Mouse (Mus musculus) heart, adult 8-10 months (tissue): ENCODE measurements around the gene Fnbp1l. TPM values are rescaled to one million over a fixed set of nuclear protein-coding genes. Genes with fewer than 3 reads are reported as not detected.

Source experiments
- DNase-seq: peaks from one replicate; pipeline ENCODE4 v3.0.0; 2022; ENCODE audit warnings: low spot score
- total RNA-seq, 4 experiments: library from RNA; stranded (reverse); gene quantifications; 2 replicates each; pipeline ENCODE4 v1.2.4; 2022

Fnbp1l gene
- total RNA-seq, 4 experiments from 2014 or later = 11.9 to 15.8 (median 14.3) TPM

DNA sequence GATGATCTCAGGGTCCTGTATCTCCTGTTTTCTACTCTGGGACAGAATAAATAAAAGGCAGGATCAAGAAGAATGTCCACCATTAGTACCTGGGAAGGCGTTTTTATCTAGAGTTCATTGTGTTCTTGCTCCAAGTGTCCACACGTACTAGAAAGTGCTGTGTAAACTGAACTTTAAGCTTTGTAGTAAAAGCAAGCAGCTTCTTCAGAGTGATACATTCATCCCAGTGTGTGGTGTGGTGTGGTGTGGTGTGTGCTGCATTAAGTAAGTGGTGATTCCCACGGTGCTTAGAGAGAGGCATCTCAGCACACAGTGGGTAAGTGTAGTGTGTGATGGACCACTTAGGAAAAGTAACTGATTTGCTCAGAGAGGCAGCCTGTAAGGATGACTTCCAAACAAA lies 91.0 kb downstream of the Fnbp1l start:
- no peak for DNase-seq

DNA sequence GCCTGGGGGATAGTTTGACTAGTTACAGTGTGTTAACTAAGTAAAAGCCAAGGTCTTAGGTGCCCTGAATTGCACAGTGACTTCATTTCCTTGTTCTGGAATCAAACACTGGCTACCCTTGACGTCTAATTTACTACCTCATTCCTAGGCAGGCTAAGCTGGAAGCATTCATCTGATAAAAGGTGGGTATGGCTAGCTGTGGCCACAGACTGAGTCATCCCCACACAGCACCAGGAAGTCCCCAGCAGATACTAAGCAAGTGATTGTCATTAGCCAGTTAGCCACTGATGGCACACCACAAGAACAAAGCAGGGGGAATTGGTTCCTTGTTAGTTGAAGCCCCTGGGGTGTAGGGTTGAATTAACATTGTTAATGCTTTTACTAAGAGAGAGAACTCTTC lies 98.2 kb downstream of the Fnbp1l start:
- DNase-seq = no peak

DNA sequence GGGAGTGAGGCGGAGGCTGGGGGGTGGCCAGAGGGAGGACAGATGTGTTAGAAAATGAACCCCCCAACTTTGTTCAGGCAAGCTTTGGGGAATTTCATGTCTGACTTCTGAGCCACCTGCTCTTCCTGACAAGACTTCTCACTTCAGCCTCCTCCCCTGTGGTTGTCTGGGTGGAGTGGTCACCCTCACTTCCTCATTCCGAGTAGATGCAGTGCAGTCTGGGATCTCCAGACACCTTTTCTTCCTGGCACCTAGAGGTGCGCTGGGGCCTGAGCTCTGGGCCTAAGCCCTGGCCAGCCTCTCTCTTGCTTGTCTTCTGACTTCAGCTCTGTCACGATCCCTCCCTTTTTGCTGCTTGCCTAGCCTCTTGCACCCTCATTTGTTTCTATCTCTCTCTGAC lies 98.6 kb downstream of the Fnbp1l start:
- DNase-seq = no peak

DNA sequence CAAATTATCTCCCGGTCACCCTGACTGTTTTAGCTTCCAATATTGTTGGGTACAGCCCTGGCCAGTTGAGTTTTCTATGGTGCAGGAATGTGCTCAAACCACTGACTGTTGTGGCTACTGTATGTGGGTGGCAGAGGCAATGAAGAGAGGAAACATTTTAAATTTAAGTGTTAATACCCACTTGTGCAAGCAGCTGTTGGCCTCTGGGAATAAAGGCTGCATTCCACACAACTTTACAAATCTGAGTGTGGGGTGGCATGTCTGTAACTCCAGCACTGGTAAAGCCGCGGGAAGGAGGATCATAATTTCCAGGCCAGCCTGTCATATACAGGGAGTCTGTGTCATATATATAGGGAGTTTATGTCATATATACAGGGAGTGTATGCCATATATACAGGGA lies 99.2 kb downstream of the Fnbp1l start:
- no peak for DNase-seq

DNA sequence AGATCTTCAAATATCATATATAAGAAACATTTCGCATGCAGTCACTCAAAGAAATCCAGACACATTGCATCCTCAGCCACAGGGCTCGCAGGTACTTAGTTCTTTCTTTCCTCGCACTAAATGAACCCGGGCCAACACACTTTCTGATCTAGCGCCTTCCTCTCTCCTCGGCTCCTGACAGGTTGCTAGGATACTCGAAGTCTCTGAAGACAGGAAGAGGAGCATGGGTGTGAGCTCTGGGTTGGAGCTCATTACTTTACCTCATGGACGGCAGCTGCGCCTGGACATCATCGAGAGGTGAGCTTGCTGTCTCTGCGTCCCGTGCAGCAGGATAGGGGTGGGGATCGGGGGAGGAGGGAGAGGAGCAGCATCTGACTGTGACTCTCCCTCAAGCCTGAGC lies 100.4 kb downstream of the Fnbp1l start:
- no peak for DNase-seq

DNA sequence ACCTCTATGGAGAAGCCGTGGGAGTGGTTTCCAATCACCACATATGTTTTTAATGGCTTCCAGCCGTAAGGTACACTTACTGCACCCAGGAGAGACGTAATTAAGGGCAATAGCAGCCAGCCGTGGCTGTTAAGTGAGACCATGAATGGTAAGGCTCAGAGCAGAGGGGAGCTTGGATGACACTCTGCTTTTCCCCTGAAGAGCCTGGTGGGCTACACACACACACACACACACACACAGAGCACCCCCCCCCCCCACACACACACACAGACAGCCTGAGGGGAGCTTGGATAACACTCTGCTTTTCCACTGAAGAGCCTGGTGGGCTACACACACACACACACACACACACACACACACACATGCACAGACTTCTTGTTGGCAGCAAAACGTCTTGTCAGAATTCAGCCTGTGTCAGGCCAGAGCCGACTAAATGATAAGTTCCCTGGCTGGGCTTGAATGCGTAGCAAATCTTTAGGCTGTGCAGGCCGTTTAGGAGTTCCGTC lies 101.2 kb downstream of the Fnbp1l start:
- DNase-seq = no peak

DNA sequence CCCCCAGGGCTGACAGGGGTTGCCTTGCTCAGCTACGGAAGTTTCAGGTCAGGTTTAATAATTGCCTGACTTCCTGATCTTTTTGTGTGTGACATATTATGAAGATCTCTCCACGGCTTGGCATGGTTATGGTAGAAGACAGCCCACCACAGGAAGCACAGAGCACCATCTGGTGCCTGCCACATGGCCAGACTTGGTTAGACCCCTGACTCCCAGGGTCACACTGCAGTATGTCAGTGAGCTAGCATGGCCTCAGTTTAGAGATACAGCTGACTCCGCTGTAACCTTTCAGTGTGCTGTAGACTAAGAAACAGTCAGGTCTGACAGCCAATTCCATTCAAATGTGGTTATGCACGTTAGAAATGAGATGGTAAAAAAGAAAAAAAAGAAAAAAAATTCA lies 101.8 kb downstream of the Fnbp1l start:
- DNase-seq = no peak

DNA sequence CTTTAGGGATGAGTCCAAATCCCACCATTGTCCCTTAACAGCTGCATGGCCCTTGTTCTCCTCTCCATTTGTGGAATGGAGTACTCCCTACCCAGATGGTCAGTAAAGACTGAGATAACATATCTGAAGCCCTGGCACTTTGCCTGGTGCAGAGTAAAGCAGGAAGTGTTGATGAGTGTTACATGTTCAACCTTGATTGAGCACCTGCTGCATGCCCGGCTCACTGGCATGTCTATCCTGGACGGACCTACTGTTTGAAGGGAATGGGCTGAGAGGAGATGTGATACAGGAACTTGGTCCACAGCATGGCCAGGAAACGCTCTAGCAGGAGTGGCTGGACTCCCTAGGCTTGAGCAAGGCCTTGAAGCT lies 103.2 kb downstream of the Fnbp1l start:
- no peak for DNase-seq

DNA sequence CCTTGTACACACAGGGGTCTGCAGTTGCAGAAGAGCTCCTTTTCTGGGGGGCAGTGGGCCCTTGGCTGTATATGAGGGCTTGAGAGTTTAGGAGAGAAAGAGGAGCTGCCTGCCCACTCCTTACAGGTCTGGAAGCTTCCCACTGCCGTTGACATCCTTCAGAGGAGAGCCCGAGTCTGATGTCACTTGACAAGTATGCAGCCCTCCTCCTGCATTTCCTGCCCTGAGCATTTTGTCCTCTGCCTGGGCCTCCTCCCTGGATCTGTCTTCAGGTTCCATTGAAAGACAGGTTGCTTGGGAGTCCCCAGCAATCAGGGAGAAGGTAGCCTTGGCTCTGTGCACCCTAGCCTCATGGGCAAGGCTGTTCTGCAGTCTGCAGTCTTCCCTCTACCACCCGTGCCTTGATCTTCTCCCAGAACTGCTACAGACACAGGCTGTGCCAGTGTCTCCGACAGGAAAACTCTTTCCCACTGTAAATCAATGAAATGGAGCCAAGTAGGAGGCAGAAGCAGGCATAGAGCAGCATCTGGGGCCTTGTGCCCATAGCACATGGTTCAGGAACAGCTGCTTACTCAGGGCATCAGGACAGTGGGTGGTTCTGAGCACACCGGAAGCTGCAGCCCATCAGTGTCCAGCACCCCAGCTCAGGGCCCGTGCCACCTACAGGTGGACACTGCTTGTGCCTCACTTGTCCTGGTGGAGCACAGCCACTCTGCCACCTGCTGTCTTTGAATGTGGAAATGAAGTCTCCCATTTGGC lies 103.8 kb downstream of the Fnbp1l start:
- no peak for DNase-seq

DNA sequence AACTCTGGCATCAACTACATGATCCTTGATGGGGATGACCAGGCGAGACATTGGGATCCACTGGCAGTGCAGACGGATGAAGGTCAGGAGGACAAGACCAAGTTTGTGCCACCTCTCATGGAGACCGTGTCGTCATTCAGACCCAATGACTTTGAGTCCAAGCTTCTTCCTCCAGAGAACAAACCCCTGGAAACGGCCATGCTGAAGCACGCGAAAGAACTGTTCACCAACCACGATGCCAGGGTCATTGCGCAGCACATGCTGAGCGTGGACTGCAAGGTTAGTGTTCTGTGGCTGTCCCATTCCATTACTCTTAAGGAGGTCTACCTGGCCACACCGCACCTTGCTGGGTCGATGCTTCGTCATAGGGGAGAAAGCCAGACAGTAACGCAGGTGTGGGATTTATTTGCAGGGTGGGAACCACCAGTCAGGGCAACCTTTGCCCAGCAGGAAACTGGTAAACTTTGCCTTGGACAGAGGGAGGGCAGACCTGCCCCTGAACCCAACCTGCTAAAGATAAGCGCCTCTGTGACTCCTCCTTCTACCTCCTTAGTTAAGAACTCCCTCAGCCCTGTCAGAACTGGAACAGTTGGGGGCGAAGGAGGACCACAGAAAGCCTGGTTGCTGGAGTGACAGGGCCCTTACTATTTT lies 106.7 kb downstream of the Fnbp1l start:
- no peak for DNase-seq

DNA sequence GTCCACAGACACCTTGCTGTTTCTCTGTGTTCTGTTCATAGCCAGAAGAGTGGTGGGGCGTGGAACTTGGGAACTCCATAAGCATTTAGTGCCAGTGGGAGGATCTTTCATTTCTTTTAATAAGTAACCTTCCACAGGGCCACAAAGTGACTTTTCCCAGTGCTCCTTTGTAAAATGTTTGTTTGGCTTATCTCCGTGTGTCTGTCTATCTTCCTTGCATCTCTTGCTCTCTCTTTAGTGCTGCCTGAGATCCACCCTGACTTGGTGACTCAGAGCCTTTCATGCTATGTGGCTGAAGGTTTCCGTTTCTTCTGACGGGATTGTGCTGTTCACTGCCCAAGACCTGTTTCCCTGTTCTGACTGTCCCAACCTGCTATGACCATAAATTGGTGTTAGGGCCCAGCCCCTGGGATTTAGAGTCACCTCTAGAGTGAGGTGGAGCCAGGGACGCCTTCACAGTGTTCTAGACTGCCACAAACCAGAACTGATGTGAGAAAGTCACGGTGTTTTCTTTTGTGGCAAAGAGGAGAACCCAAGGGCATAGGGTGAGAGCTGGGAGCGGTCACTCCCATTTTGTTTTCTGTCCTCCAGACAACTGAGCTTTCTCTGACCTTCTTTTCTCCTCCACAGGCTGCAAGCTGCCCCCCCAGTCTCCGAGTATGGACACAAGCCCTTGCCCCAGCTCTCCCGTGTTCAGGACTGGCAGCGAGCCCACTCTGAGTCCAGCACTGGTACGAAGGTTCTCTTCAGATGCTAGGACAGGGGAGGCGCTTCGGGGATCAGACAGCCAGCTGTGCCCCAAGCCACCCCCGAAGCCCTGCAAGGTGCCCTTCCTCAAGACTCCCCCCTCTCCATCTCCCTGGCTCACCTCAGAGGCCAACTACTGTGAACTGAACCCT lies 107.5 kb downstream of the Fnbp1l start:
- DNase-seq = no peak

DNA sequence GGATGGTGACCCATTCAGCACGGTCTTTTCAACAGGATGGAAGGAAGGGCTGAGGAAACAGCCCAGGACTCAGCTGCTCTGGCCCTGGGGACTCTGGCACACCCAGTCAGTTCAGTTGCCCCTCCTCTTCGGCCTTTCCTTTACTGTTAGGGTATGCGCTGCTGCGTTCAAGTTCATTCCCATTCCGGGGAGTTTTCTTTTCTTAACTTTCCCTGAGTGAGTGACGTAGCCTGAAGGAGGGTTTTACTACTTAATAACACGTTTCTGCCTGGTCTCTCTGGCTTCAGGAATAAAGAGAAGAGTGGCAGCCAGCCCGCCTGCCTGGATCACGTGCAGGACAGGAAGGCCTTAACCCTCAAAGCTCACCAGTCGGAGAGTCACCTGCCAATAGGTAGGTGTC lies 108.6 kb downstream of the Fnbp1l start:
- DNase-seq = peak; percentile 16

DNA sequence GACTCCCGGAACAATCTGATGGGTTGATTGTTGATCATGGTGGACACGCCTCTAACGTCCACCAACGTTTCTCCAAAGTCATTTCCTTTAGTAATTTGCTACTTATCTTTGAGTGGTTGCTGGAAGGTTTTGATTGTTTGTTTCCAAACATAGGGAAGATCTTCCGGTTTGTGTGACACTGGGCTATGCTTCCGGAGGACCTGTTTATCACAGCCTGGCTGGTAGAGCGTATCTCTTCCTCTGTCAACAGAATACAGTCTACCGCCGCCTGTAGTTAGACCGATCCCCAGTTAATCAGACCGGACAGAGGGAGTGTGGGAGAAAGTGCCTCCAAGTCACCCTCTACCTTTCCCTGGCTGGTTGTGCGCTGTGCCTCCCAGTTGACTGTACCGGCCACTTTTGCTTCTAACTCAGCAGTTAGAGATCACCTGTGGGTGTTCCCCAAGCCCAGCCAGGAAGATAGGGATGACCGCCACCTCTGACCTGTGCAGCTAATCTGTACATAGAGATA lies 109.2 kb downstream of the Fnbp1l start:
- peak; percentile 14 for DNase-seq

DNA sequence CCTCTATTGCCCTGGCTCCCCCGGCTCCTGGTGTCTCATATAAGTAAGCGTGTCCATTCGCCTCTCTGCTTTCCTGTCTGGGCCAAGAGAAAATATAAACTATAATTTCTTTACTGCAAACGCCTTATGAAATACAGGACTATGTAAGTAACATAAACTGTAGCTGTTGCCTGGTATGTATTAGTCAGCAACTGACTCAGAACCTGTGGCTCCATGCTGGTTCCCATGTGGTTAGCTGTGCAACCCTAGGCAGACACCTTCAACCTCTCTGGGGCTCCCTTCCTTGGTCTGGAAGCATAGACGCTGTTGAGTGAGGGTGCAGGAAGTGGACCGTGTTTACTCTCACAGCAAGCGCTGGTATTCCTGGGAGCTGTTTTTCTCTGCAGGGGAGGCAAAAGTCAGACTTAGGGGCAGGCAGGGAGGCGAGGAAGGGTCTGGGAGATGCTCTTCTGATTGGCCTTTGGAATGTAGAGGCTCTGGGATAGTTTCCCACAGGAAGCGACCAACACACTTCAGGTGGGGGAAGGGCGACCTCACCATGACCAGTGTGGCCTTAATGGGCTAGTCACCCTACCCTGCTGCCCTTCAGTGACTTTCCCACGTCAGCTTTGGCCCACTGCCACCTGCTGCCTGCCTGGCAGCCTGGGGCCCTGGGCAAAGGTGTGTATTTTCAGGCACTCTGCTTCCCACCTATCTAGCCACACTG lies 109.8 kb downstream of the Fnbp1l start:
- DNase-seq = peak; percentile 29

DNA sequence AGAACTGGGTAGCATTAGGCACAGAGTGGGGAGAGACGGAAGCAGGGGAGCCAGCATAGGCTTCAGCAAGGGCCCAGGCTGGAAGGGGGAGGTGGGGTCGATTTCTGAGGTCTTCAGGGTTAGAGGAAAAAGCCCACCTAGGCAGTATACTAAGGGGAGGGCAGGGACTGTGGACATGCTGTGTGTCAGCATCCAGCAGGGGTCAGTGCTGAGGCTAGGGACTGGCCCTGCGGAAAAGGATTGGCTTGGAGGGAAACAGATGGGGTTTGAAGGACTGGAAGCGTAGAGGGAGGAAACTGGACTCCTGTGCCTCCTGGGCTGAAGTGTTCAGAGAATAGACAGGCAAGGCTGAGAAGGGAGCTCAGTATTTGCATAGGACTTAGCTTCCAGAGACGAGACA lies 110.4 kb downstream of the Fnbp1l start:
- peak; percentile 68 for DNase-seq

DNA sequence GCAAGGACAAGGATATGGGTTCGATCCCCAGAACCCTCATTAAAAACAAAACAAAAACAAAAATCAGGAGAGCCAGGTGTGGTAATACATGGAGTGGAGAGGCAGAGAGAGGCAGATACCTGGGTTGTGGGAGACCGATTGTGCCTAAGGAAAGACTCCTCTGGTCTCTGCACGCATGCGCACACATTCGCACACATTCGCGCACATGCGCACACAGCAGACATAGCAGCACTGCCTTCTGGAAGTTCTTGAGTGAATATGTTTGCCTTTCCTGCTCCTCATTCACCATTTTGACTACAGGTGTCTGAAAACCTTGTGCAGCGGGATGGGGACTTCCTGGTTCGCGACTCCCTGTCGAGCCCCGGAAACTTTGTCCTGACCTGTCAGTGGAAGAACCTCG lies 111.7 kb downstream of the Fnbp1l start:
- no peak for DNase-seq

DNA sequence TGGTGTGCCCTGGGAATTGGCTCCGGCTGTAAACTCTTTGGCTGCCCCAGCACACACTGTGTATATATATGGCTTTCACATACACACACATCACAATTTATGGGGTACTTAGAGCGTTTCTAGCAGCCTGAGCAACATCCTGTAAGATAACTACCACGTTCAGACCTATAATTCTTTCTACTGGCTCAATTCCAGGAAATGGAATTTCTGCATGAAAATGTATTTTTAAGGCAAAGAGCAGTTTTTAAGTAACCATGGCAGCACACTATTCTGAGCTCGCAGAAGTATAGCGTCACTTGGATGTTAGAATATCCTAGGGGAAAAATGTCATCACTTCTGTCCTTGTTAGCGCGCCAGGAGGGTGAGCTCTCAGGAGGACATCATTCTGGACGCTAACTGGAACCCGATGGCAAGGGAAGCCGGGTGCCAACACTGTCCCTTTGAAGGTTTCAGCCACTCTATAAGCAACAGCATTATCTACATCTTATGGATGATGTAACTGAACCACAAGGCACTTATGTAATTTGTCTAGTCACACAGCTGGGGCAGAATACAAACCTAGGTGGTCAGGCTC lies 113.1 kb downstream of the Fnbp1l start:
- DNase-seq = no peak

DNA sequence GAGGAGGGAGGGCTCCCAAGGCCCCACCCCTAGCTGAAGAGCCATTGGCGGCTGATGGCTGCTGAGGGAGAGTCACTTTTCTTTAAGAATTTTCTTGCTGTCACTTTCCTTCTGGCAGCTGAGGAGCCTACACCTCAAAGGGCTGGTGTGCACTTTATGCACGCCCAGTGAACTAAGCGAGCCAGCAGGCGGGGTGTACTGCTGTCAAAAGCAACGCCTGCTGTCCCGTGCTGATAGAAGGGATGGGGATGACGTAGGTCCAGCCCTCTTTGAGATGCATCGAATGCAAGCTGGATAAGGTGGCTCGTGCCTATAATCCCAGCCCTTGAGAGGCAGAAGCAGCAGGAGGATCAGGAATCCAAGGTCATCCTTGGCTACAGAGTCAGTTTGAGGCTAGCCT lies 118.6 kb downstream of the Fnbp1l start:
- no peak for DNase-seq

DNA sequence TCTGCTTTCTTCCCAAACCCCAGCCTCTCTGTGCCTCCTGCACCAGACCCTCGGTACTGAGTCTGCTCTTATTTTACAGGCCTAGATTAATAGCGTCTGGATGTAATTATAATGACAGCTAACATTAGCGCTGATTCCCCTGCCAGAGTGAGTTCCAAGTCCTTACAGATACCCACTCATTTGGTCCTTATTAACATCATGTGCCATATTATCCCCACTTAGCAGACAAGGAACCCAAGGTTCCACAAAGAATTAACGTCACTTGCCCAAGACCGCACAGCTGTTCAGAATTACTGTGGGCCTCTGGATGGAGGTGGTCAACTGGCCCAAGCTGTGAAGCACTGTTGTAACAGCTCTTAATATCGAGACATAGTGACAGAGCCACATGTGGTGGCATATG lies 119.9 kb downstream of the Fnbp1l start:
- no peak for DNase-seq

DNA sequence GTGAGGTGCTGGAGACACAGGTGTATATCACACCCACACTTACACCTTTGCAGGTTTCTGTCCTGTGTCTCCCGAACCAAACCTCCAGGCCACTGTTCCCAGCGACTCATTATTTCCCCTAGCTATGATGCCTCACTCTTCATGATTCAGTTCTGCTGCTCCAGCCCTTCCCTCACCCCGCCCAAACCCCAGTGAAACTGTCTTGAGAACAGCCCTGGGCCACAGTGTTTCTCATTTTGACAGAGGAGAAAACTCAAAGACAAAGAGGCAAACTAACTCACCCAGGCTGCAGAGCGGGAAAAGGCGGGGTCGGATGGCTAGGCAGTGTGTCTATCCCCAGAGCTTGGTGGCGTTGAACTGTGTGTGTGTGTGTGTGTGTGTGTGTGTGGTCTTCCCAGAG lies 121.0 kb downstream of the Fnbp1l start:
- DNase-seq = no peak

DNA sequence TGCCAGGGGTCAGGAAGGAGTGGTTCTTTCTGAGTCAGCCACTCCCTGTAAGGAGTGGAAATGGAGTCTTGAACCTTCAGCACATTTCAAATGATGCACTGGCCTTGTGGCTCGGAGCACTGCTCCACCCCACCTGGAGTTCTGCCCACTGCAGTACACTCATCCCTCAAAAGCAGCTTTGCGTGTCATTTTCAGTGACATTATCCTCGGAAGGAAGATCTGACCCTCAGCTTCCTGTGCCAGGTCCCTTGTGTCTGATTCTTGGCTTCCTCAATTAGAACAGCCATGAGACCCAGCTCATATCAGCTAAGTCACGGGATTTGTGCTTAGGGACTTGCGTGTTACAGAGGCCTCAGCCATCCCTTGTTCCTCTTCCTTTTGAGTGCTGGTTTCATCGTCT lies 121.6 kb downstream of the Fnbp1l start:
- no peak for DNase-seq
